Mouse (Mus musculus): ENCODE data around the gene Sh2d7. TPM values are rescaled to one million over a fixed set of nuclear protein-coding genes. Genes with fewer than 3 reads are reported as not detected.

Sh2d7 gene
- polyA plus RNA-seq, 1 experiment from 2014 or later, result not detected

DNA sequence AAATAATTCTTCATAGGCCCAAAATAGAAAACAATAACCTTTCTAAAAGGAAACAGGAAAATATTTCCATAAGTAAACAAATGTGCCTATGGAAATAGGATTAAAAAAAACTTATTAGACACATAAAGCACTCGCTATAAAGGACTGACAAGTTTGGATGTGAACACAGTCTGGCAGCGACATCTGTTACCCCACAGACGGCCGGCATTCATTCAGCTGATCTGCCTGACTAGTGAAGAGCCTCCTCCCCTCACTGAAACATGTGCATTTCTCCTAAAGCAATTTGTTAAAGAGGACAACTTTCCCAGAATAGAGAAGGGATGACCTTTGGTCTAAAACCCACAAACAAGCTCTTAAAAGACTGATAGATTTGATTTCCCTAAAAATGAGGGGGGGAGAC is 1.8 kb upstream of the Sh2d7 start:
- Histone ChIP-seq H3K9ac (replicated peaks) (no peak overlapping the region), H3K4me3 (ENCODE audit: low read depth, low read length) (no peak overlapping the region)

DNA sequence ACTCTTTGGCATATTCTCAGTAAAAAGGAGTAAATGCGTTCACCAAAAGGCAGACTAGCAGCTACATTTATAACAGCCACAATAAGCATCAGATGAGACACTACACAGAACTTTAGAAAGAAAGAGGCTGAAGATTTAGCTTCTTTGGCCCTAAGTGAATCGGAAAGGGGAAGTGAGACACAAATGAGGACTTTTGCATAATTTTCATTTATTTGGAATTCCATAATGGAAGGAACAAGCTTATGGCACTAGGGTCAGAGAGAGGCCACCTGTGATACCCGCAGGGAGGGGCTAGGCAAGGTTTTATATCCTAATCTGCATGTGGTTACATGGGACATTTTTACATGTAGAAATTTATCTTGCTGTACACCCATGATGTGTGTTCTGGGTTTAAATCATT is 1.3 kb upstream of the Sh2d7 start:
- ATAC-seq (no peak), DNase-seq (no peak)
- Histone ChIP-seq H3K27me3 (ENCODE audit: insufficient read depth, low read length) (no peaks in the 10 kb centered on the region), H3K36me3 (replicated peaks; ENCODE audit: insufficient read depth, low read length) (no peaks in the 10 kb centered on the region), H3K9me3 (ENCODE audit: low read length) (no peaks in the 10 kb centered on the region), H3K4me1 (ENCODE audit: insufficient read depth) (no peaks in the 10 kb centered on the region), H3K4me2 (ENCODE audit: low read depth, low read length) (no peak overlapping the region), H3K4me3 (ENCODE audit: low read depth, low read length) (no peak overlapping the region), H3K9ac (replicated peaks) (no peak overlapping the region), H3K27ac (ENCODE audit: low read depth) (no peak overlapping the region)
- 66% methylated on average over 3 of the region's 3 CpGs for WGBS (ENCODE audit: insufficient replicate concordance)
- TF ChIP-seq CTCF (IDR thresholded peaks at IDR 0.05; ENCODE audit: low read depth) (no peak), EP300 (IDR thresholded peaks at IDR 0.05; ENCODE audit: low read depth) (no peak)

More for the DNA sequence above, 1.8 kb upstream of the Sh2d7 start:
- no peaks in the 10 kb centered on the region for H3K36me3 ChIP-seq (replicated peaks; ENCODE audit: insufficient read depth, low read length)
- no peaks in the 10 kb centered on the region for H3K27me3 ChIP-seq (ENCODE audit: insufficient read depth, low read length)
- H3K4me1 ChIP-seq (ENCODE audit: insufficient read depth), result no peaks in the 10 kb centered on the region
- WGBS (ENCODE audit: insufficient replicate concordance), result 70% methylated on average over 4 of the region's 4 CpGs
- H3K9me3 ChIP-seq (ENCODE audit: low read length), result no peaks in the 10 kb centered on the region
- ATAC-seq (no peak), DNase-seq (no peak)
- TF ChIP-seq CTCF (IDR thresholded peaks at IDR 0.05; ENCODE audit: low read depth) (no peak), EP300 (IDR thresholded peaks at IDR 0.05; ENCODE audit: low read depth) (no peak)
- no peak overlapping the region for H3K27ac ChIP-seq (ENCODE audit: low read depth)
- no peak overlapping the region for H3K4me2 ChIP-seq (ENCODE audit: low read depth, low read length)

DNA sequence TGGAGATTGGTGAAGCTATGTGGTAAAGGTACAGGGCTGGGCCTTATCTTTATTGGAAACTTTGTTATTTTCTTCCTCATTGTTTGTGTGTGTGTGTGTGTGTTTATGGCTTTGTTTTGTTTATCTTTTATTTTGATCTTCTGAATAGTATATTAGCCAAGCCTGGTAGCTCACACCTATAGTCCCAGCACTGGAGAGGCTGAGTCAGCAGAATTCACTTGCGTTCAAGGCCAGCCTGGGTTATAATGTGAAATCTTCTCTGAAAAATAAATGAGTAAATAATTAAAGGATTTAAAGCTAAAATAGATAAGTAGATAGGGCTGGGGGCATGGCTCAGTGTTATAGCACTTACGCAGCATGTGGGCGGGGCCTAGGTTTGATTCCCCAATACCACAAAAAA is 540 bp upstream of the Sh2d7 start:
- Histone ChIP-seq H3K4me1 (ENCODE audit: insufficient read depth) (no peaks in the 10 kb centered on the region), H3K9me3 (ENCODE audit: low read length) (no peaks in the 10 kb centered on the region), H3K4me3 (ENCODE audit: low read depth, low read length) (no peak overlapping the region), H3K27me3 (ENCODE audit: insufficient read depth, low read length) (no peaks in the 10 kb centered on the region), H3K36me3 (replicated peaks; ENCODE audit: insufficient read depth, low read length) (no peaks in the 10 kb centered on the region), H3K9ac (replicated peaks) (no peak overlapping the region), H3K4me2 (ENCODE audit: low read depth, low read length) (no peak overlapping the region), H3K27ac (ENCODE audit: low read depth) (no peak overlapping the region)
- no peak for ATAC-seq
- 90% methylated on average over 3 of the region's 3 CpGs for WGBS (ENCODE audit: insufficient replicate concordance)
- DNase-seq, result no peak
- TF ChIP-seq EP300 (IDR thresholded peaks at IDR 0.05; ENCODE audit: low read depth) (no peak), CTCF (IDR thresholded peaks at IDR 0.05; ENCODE audit: low read depth) (no peak)

DNA sequence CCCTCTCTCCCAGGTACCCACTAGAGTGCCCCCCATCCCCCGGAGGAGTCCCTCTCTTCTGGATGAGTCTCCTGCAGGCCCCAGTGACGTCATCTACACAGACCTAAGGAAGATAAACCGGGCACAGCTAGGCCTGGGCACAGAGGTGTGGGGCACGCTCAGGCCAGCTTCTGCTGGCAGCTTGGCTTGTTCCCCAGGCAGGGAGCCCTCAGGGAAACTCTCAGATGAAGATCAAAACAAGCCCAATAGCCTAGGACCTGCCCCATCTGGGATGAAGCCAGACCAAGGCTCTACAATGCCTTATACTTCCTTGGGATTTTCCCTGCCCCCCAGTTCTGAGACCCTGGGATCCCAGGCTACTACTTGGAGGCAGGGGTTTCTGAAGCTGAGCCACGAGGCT is 2.0 kb downstream of the Sh2d7 start:
- DNase-seq (no peak), ATAC-seq (no peak)
- WGBS (ENCODE audit: insufficient replicate concordance), result 65% methylated on average over 5 of the region's 5 CpGs
- no peaks in the 10 kb centered on the region for H3K27me3 ChIP-seq (ENCODE audit: insufficient read depth, low read length)
- H3K27ac ChIP-seq (ENCODE audit: low read depth), result no peak overlapping the region
- no peak overlapping the region for H3K4me3 ChIP-seq (ENCODE audit: low read depth, low read length)
- no peak overlapping the region for H3K4me2 ChIP-seq (ENCODE audit: low read depth, low read length)
- no peaks in the 10 kb centered on the region for H3K9me3 ChIP-seq (ENCODE audit: low read length)
- no peaks in the 10 kb centered on the region for H3K4me1 ChIP-seq (ENCODE audit: insufficient read depth)
- H3K9ac ChIP-seq (replicated peaks), result no peak overlapping the region
- no peaks in the 10 kb centered on the region for H3K36me3 ChIP-seq (replicated peaks; ENCODE audit: insufficient read depth, low read length)
- TF ChIP-seq CTCF (IDR thresholded peaks at IDR 0.05; ENCODE audit: low read depth) (no peak), EP300 (IDR thresholded peaks at IDR 0.05; ENCODE audit: low read depth) (no peak)

DNA sequence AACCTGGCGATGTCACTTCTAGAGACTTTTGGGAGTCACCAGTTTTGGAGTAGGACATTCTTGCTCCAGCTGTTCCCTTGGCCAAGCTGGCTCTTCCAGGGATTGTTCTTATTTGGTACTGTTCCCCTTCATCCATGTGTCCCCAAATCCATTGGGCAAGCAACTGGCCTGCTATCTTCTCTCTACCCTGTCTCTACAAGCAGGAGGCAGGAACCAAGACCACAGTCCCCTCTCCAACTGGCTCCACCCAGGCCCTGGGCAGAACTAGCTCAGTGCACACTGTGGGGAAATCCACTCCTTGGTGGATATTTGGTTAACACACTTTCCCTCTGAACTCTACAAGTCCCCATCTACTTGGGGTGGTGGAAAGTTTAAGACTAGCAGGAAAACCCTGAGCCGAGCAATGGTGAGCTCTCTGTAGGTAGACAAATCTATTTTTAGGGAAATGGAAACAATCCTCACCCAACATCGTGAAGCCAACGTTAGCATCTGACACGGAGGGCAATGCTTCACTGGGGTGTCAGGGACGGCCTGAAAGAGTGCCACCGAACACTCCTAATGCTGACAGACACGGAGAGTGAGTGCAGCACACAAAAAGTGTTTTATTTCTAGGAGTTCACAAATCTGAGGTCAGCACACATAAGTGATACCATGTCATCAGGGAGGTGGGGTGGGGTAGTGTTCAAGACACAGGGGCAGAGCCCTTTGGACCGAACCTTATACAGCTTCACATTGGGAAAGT is 5.6 kb downstream of the Sh2d7 start:
- Histone ChIP-seq H3K27ac (ENCODE audit: low read depth) (no peak overlapping the region), H3K9ac (replicated peaks) (no peak overlapping the region), H3K27me3 (ENCODE audit: insufficient read depth, low read length) (no peaks in the 10 kb centered on the region), H3K4me1 (ENCODE audit: insufficient read depth) (no peaks in the 10 kb centered on the region), H3K9me3 (ENCODE audit: low read length) (no peaks in the 10 kb centered on the region), H3K36me3 (replicated peaks; ENCODE audit: insufficient read depth, low read length) (no peaks in the 10 kb centered on the region), H3K4me3 (ENCODE audit: low read depth, low read length) (no peak overlapping the region), H3K4me2 (ENCODE audit: low read depth, low read length) (no peak overlapping the region)
- ATAC-seq (no peak), DNase-seq (no peak)
- WGBS (ENCODE audit: insufficient replicate concordance), result 67% methylated on average over 9 of the region's 9 CpGs
- TF ChIP-seq EP300 (IDR thresholded peaks at IDR 0.05; ENCODE audit: low read depth) (no peak), CTCF (IDR thresholded peaks at IDR 0.05; ENCODE audit: low read depth) (no peak)

DNA sequence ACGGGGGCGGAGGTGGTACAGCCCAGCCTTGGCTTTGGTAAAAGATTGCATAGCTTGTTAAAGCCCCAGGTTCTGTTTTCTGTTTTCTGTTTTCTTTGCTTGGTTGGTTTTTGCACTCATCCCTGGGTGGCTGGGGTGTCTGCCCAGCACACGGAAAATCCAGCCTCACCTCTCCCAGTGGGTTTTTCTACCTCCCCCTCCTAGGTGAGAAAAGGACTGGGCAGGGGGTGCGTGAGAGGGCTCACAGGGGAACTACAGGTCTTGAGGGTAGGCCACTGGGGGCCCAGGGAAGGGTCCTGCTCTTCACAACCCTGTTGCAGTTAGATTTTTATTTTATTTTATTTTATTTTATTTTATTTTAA is 6.2 kb downstream of the Sh2d7 start:
- no peak overlapping the region for H3K4me2 ChIP-seq (ENCODE audit: low read depth, low read length)
- TF ChIP-seq EP300 (IDR thresholded peaks at IDR 0.05; ENCODE audit: low read depth) (no peak), CTCF (IDR thresholded peaks at IDR 0.05; ENCODE audit: low read depth) (no peak)
- no peaks in the 10 kb centered on the region for H3K9me3 ChIP-seq (ENCODE audit: low read length)
- WGBS (ENCODE audit: insufficient replicate concordance), result 77% methylated on average over 4 of the region's 4 CpGs
- H3K4me1 ChIP-seq (ENCODE audit: insufficient read depth), result no peaks in the 10 kb centered on the region
- no peak overlapping the region for H3K27ac ChIP-seq (ENCODE audit: low read depth)
- DNase-seq (no peak), ATAC-seq (no peak)
- H3K4me3 ChIP-seq (ENCODE audit: low read depth, low read length), result no peak overlapping the region
- no peak overlapping the region for H3K9ac ChIP-seq (replicated peaks)
- no peaks in the 10 kb centered on the region for H3K36me3 ChIP-seq (replicated peaks; ENCODE audit: insufficient read depth, low read length)
- H3K27me3 ChIP-seq (ENCODE audit: insufficient read depth, low read length), result no peaks in the 10 kb centered on the region
